Mouse (Mus musculus) olfactory bulb, adult 2 months (tissue): ENCODE data around the gene Nbea.

Source experiments
- CTCF ChIP-seq: fragments of 200-500 bp; IDR thresholded peaks from 2 replicates; pipeline ENCODE4 v1.5.1; 2012; ENCODE audit warnings: low read depth, mild to moderate bottlenecking, low read length, moderate library complexity; ENCODE audit not compliant: insufficient read depth
- POLR2A ChIP-seq: fragments of 200-500 bp; IDR thresholded peaks from 2 replicates; pipeline ENCODE4 v1.6.1; 2012; ENCODE audit warnings: mild to moderate bottlenecking, low read depth, low read length, moderate library complexity; ENCODE audit not compliant: insufficient read depth

GRCm38 (mm10) chr3:55587434-55587971 is 596.0 kb downstream of the Nbea start:
- TF ChIP-seq CTCF, result no peak
- TF ChIP-seq POLR2A, result no peak
